Mouse (Mus musculus): ENCODE measurements at regions not wholly inside any gene's neighbourhood (a gene's known extent, or its start where the extent isn't known, plus 50 kb on each side); places are given as distances from the start of the nearest gene placed in this dataset.

GRCm38 (mm10) chr12:98014607-98015278 is 244.5 kb downstream of the Galc start:
- TF ChIP-seq CTCF (IDR thresholded peaks at IDR 0.05; ENCODE audit: control insufficient read depth, insufficient read depth, insufficient replicate concordance, low read depth, low read length) (no peak), POLR2A (IDR thresholded peaks at IDR 0.05; ENCODE audit: control insufficient read depth, low read depth, low read length) (no peak)

Measured in testis, adult 2 months (tissue).